Mouse (Mus musculus) liver, embryonic 11.5 days (tissue): ENCODE measurements at regions not wholly inside any gene's neighbourhood (a gene's known extent, or its start where the extent isn't known, plus 50 kb on each side); places are given as distances from the start of the nearest gene placed in this dataset.
A peak's percentile ranks its signal among the peaks of the same experiment; 100 is the strongest.

Experiments
- ATAC-seq: fragments of 200-750 bp; cut with Nextera tagmentation; replicated peaks from 2 replicates; pipeline ENCODE4 v1.8.0; 2017; ENCODE audit warnings: moderate number of reproducible peaks, mild to moderate bottlenecking, moderate TSS enrichment, moderate library complexity; ENCODE audit not compliant: low FRiP score
- DNase-seq: peaks from one replicate; pipeline ENCODE4 v3.0.0-alpha.2; 2017; ENCODE audit warnings: low spot score
- H3K27ac ChIP-seq: fragments of 300-500 bp; sonication (generic); 2 replicates; pipeline ENCODE4 v1.5.1; 2014; ENCODE audit warnings: mild to moderate bottlenecking, low read depth, low read length, control low read depth
- H3K27me3 ChIP-seq: fragments of 300-500 bp; sonication (generic); replicated peaks from 2 replicates; pipeline ENCODE4 v1.6.1; 2014; ENCODE audit warnings: low read length, mixed read lengths; ENCODE audit not compliant: control insufficient read depth, insufficient read depth
- H3K36me3 ChIP-seq: fragments of 300-500 bp; sonication (generic); 2 replicates; pipeline ENCODE4 v1.6.1; 2014; ENCODE audit warnings: mild to moderate bottlenecking, low read length, moderate library complexity, mixed read lengths; ENCODE audit not compliant: control insufficient read depth, insufficient read depth
- H3K4me1 ChIP-seq: fragments of 300-500 bp; sonication (generic); replicated peaks from 2 replicates; pipeline ENCODE4 v1.6.1; 2014; ENCODE audit warnings: low read length, mixed read lengths; ENCODE audit not compliant: control insufficient read depth, insufficient read depth
- H3K4me2 ChIP-seq: fragments of 300-500 bp; sonication (generic); 2 replicates; pipeline ENCODE4 v1.6.1; 2014; ENCODE audit warnings: mild to moderate bottlenecking, control low read depth, moderate library complexity
- H3K4me3 ChIP-seq: fragments of 300-500 bp; sonication (generic); 2 replicates; pipeline ENCODE4 v1.5.1; 2014; ENCODE audit warnings: low read depth, low read length, control low read depth
- H3K9ac ChIP-seq: fragments of 300-500 bp; sonication (generic); 2 replicates; pipeline ENCODE4 v1.6.1; 2014; ENCODE audit warnings: low read depth, low read length, control low read depth
- H3K9me3 ChIP-seq: fragments of 300-500 bp; sonication (generic); 2 replicates; pipeline ENCODE4 v1.6.1; 2016; ENCODE audit warnings: low read length, inconsistent platforms, mixed read lengths; ENCODE audit not compliant: control insufficient read depth
- WGBS: fragments of 180-500 bp; shearing (Covaris S2); extraction: QIAGEN DNeasy Blood & Tissue Kit; methylation state at CpG from one replicate; pipeline ENCODE4 v1.1.7; 2014; 5-methylcytosine and 5-hydroxymethylcytosine counted together

DNA sequence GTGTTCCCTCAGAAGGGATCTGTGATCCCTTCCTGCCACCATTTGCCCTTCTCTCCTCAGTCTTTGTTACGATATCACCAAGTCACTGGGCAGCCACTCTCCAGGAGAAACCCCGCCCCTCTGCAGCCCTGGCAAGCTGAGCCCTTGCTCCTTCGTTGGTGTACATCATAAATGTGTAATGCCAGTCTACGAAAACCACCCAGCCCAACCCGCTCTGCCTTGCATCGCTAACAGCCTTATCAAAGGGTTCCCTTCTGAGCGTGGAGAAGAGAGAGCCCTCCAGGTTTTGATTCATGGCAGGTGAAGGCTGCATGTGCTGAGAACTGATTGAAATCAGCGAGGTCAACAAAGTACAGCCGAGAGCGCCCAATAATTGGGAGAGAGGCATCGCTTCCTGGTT is 90.5 kb upstream of the Cadm1 start:
- DNase-seq, result no peak
- Histone ChIP-seq H3K9me3 (no peaks in the 10 kb centered on the region), H3K4me2 (peak overlapping the region; percentile 26)

DNA sequence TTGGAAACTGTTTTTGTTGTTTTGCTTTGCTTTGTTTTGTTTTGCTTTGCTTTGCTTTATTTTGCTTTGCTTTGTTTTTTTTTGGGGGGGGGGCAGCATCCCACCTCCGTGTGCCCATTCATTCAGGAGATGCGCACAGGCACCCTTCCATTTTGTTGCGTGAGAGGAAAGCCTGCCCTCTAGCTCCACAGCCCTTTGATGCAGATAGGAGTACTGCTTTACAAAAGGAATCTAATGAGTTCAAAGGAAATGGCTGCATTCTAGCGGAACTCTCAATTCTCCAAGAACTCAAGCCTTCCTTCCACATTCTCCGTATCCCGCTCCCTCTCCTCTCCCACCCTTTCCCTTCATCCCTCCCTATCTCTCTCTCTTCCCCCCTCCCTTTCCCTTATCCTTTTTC is 89.8 kb upstream of the Cadm1 start:
- Histone ChIP-seq H3K4me3 (no peak overlapping the region), H3K4me2 (peak overlapping the region; percentile 26), H3K4me1 (no peaks in the 10 kb centered on the region), H3K27ac (no peak overlapping the region), H3K9ac (no peak overlapping the region), H3K9me3 (no peaks in the 10 kb centered on the region), H3K36me3 (no peaks in the 10 kb centered on the region), H3K27me3 (no peaks in the 10 kb centered on the region)
- no peak for ATAC-seq
- DNase-seq, result no peak
- WGBS, result 24% methylated on average over 6 of the region's 6 CpGs

More for the DNA sequence above, 90.5 kb upstream of the Cadm1 start:
- no peak overlapping the region for H3K27ac ChIP-seq
- no peak for ATAC-seq
- H3K4me1 ChIP-seq, result no peaks in the 10 kb centered on the region
- no peaks in the 10 kb centered on the region for H3K36me3 ChIP-seq
- H3K9ac ChIP-seq, result no peak overlapping the region
- 31% methylated on average over 11 of the region's 11 CpGs for WGBS
- H3K27me3 ChIP-seq, result no peaks in the 10 kb centered on the region
- no peak overlapping the region for H3K4me3 ChIP-seq

DNA sequence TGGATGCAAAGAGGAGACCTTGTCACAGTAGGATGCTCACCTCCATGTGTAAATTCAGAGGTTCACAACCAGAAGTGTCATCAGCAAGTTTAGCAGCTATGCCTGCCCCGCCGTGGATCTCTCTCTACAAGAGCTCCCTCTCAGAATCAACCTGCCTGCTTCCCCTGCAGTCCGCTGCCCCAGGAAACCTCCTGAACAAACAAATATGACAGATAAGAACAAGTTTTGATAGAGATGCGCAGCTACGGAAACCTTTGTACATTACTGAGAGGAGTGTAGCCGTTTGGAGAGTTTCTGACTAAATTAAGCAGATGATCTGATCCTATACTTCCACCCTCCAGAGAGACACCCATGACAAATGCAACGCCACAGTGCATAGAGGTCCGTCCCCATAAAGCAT is 88.8 kb upstream of the Cadm1 start:
- ATAC-seq (no peak), DNase-seq (no peak)
- Histone ChIP-seq H3K36me3 (no peaks in the 10 kb centered on the region), H3K4me3 (no peak overlapping the region), H3K4me2 (no peak overlapping the region), H3K27ac (no peak overlapping the region), H3K27me3 (no peaks in the 10 kb centered on the region), H3K9ac (no peak overlapping the region), H3K9me3 (no peaks in the 10 kb centered on the region), H3K4me1 (no peaks in the 10 kb centered on the region)
- WGBS, result 69% methylated on average over 8 of the region's 8 CpGs

DNA sequence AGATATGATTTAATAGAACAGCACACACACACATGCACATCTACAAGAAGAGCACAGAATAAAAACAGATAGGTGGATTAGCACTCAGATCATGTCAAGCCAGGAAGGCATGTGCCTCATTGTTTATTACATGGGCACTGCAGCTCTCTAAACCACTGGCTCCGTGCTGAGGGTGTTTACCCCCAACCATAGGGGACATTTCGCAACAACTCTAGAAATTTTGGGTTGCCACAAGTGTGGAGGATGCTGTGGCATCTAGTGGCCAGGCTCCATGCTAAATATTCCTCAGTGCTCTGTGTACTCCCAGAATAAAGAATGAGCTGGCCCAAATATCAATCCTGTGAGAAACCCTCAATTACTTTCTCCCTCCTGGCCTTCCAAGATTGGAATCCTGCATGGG is 85.8 kb upstream of the Cadm1 start:
- no peaks in the 10 kb centered on the region for H3K27me3 ChIP-seq
- DNase-seq (no peak), ATAC-seq (no peak)
- H3K4me3 ChIP-seq, result no peak overlapping the region
- WGBS, result 59% methylated on average over 2 of the region's 2 CpGs
- H3K9ac ChIP-seq, result no peak overlapping the region
- no peak overlapping the region for H3K27ac ChIP-seq
- H3K9me3 ChIP-seq, result no peaks in the 10 kb centered on the region
- H3K4me1 ChIP-seq, result no peaks in the 10 kb centered on the region
- no peak overlapping the region for H3K4me2 ChIP-seq
- H3K36me3 ChIP-seq, result no peaks in the 10 kb centered on the region

DNA sequence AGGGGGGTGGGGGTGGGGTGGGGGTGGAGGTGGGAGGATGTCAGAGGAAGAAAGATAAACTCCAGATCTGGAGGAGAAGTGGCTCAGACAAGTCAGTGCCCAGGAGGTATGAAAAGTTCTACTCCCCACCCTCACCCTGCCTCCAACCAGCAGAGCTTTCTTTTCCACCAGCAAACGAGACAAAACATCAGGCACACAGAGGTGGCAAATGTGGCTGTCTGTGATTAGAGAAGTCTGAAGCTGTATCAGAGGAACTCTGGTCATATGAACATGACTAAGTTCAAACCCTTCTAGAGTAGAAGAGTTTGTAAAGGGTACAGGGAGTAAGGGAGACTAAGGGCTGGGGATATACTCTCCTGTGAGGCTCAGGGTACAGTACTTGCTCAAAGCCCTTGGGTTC is 85.2 kb upstream of the Cadm1 start:
- DNase-seq (no peak), ATAC-seq (no peak)
- H3K4me3 ChIP-seq, result no peak overlapping the region
- no peaks in the 10 kb centered on the region for H3K4me1 ChIP-seq
- no peak overlapping the region for H3K4me2 ChIP-seq
- H3K27ac ChIP-seq, result no peak overlapping the region
- H3K36me3 ChIP-seq, result no peaks in the 10 kb centered on the region
- H3K9ac ChIP-seq, result no peak overlapping the region
- H3K27me3 ChIP-seq, result no peaks in the 10 kb centered on the region
- WGBS, result 11% methylated on average over 1 of the region's 1 CpGs
- no peaks in the 10 kb centered on the region for H3K9me3 ChIP-seq

DNA sequence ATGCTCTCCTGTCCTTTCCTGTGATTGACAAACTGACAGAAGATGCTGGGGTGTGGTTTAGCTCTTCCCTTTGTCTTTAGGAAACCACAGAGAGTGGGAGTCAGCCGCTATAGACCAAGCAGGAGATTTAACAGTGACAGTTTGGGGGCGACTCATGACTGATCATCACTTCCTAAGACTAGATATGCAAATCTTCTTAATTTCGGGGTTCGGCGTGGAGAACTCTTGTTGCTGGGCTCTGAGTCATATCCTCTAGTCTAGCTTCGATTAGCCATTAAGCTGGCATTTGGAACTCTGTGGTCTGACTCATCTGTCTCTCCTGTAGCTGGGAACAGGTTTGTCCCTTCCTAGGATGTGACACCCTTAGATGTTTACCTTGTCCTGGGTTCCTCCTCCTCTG is 84.6 kb upstream of the Cadm1 start:
- H3K9ac ChIP-seq, result no peak overlapping the region
- no peaks in the 10 kb centered on the region for H3K36me3 ChIP-seq
- H3K9me3 ChIP-seq, result no peaks in the 10 kb centered on the region
- DNase-seq (no peak), ATAC-seq (no peak)
- no peak overlapping the region for H3K27ac ChIP-seq
- H3K27me3 ChIP-seq, result no peaks in the 10 kb centered on the region
- H3K4me1 ChIP-seq, result no peaks in the 10 kb centered on the region
- H3K4me2 ChIP-seq, result no peak overlapping the region
- 38% methylated on average over 6 of the region's 6 CpGs for WGBS
- H3K4me3 ChIP-seq, result no peak overlapping the region

DNA sequence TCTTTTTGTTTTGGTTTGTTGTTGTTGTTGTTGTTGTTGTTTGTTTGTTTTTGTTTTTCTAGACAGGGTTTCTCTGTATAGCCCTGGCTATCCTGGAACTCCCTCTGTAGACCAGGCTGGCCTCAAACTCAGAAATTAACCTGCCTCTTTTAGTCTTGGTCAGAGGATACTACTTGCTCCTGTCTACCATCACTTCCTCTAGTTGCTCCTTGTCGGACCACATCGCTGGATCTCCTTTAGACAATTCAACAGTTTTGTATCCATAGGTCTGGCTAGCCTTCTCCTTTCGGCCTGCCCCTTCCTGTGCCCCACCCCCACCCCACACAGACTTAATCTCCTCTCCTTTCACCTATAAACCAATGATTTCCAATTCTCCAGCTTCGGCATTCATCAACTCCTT is 77.2 kb upstream of the Cadm1 start:
- Histone ChIP-seq H3K9ac (no peak overlapping the region), H3K36me3 (no peaks in the 10 kb centered on the region), H3K4me3 (no peak overlapping the region), H3K4me1 (no peaks in the 10 kb centered on the region), H3K27me3 (no peaks in the 10 kb centered on the region), H3K4me2 (no peak overlapping the region), H3K27ac (no peak overlapping the region), H3K9me3 (no peaks in the 10 kb centered on the region)
- DNase-seq (no peak), ATAC-seq (no peak)
- 60% methylated on average over 4 of the region's 4 CpGs for WGBS

DNA sequence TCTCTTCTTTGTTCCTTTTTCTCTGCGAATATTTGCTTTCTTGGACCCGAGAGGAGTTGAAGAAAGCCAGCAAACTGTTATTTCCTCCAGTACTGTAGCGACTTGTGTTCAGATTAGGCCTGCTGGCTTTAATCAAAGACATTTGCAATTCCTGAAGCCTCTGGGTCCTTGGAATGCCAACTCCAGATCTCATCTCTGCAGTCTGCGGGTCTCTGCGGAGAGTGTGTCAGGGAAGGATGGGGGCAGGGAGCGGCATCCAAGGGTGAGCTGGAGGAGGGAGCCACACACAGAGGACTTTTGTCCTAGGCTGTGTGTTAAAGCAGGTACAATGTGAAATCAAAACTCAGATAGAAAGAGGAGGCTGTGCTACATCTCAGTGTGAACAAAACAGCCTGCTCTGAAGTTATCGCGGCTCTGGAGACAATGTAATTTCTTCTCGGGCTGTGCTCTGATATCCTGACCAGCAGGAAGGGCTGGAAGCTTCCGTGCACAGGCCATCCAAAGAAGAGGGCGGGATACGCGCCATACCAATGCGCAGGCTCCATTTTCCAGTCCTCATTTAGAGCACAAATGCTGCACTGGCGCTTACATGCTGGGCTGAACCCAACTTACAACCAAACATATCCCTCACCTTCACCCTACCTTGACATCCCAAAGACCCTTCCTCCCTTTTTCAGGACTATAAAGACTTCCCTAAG is 71.1 kb upstream of the Cadm1 start:
- WGBS, result 45% methylated on average over 15 of the region's 15 CpGs
- H3K9ac ChIP-seq, result no peak overlapping the region
- H3K4me2 ChIP-seq, result no peak overlapping the region
- no peak for ATAC-seq
- no peaks in the 10 kb centered on the region for H3K9me3 ChIP-seq
- no peaks in the 10 kb centered on the region for H3K36me3 ChIP-seq
- no peak overlapping the region for H3K27ac ChIP-seq
- no peak overlapping the region for H3K4me3 ChIP-seq
- no peaks in the 10 kb centered on the region for H3K4me1 ChIP-seq
- no peak for DNase-seq
- H3K27me3 ChIP-seq, result no peaks in the 10 kb centered on the region

DNA sequence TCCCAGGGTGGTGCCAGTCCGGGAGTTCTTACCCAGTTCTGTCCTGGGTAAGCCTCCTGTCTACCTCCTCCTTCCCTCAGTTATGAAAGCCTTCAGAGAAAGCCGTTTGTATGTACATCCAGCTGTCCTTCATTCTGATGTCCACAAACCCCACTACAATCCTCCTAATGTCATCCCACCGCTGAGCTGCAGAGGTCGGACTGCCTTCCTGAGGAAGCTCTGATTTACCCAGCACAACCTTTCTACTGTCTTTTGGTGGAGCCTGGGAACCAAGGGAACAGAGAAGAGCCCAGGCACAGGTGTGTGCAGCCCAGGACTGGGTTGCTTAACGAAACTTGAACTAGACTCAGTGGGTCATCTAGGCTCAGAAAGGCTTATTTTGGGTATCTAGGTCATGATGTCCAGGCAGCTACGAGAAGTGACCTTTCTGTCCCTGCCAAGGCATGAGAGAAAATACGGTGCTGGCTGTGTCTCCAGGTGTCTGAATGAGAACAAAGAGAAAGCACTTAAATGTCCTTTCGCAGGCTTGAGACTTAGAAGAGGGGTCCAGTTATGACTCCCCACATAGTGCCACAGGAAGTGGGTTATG is 70.4 kb upstream of the Cadm1 start:
- H3K9me3 ChIP-seq, result no peaks in the 10 kb centered on the region
- no peaks in the 10 kb centered on the region for H3K4me1 ChIP-seq
- H3K9ac ChIP-seq, result no peak overlapping the region
- H3K4me2 ChIP-seq, result no peak overlapping the region
- no peaks in the 10 kb centered on the region for H3K27me3 ChIP-seq
- WGBS, result 73% methylated on average over 8 of the region's 8 CpGs
- H3K4me3 ChIP-seq, result no peak overlapping the region
- ATAC-seq (no peak), DNase-seq (no peak)
- H3K36me3 ChIP-seq, result no peaks in the 10 kb centered on the region
- no peak overlapping the region for H3K27ac ChIP-seq
